Comparison of ENCODE assay signal across 9 mouse cellular contexts in the genomic region with DNA sequence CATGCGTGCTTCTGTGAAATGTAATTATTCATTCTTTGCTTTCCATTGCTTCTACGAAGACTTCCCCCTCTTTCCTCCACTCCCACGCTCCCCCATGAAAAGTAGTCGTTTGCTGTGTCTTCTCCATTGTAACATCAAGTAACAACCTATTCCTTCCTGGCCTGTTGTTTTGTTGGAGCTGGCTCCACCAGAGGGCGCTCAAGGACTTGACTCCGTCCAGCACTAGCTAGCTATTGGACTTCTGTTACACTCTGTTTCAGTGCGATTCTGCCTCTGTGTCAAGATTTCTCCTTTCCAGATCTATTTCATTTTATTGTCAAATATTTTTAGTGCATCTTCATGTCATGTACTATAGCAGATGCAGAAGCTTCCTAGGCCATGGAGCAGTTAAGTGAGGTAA. TPM values are rescaled to one million over a fixed set of nuclear protein-coding genes. Genes with fewer than 3 reads are reported as not detected.
DNase-seq lines count a peak whose midpoint lies in the region; ATAC-seq and TF ChIP-seq lines count a peak whose summit lies in the region.
"Had no signal": no experiment of that assay in that cellular context is flagged by ENCODE, and none has a peak within 500 bp of the region (broad histone marks: within the 10 kb centered on the region; RNA-seq: fewer than 3 reads in every experiment).

No protein-coding gene starts in this region.

- no peaks in the 10 kb centered on the region for H3K36me3 ChIP-seq in G1E (replicated peaks)
- no peaks in the 10 kb centered on the region for H3K36me3 ChIP-seq in embryonic facial prominence, embryonic 10.5 days (replicated peaks)
- H3K36me3 ChIP-seq: limb, embryonic 15.5 days had no signal

- TF ChIP-seq CTCF in G1E (IDR thresholded peaks at IDR 0.05; ENCODE audit: low read depth, low read length): peak; percentile 18; the same call in 1 of the 2 replicates

- ATAC-seq in G1E (ENCODE audit: extremely low read depth, insufficient number of reproducible peaks, low FRiP score, poor library complexity, severe bottlenecking): no peak

- H3K27ac ChIP-seq in embryonic facial prominence, embryonic 10.5 days (replicated peaks): no peak overlapping the region
- H3K27ac ChIP-seq: limb, embryonic 15.5 days had no signal

- WGBS in embryonic facial prominence, embryonic 10.5 days: 26% methylated on average over 7 of the region's 7 CpGs

- intact Hi-C loops in heart, postnatal 14 days (cut with DNase I): loop anchor here (2.0 to 5.0 kb wide), 3 partner anchors 102 to 167 kb away; a partner anchor contains a TSS

- no peaks in the 10 kb centered on the region for H3K9me3 ChIP-seq in G1E (replicated peaks)
- H3K9me3 ChIP-seq in embryonic facial prominence, embryonic 10.5 days: no peaks in the 10 kb centered on the region
- H3K9me3 ChIP-seq: limb, embryonic 15.5 days had no signal

- no peaks in the 10 kb centered on the region for H3K4me1 ChIP-seq in G1E (ENCODE audit: insufficient read depth, low read depth, low read length)
- H3K4me1 ChIP-seq in embryonic facial prominence, embryonic 10.5 days: no peaks in the 10 kb centered on the region
- H3K4me1 ChIP-seq: limb, embryonic 15.5 days had no signal

- no peaks in the 10 kb centered on the region for H3K27me3 ChIP-seq in G1E (ENCODE audit: insufficient read depth, low read length)
- H3K27me3 ChIP-seq in embryonic facial prominence, embryonic 10.5 days (replicated peaks; ENCODE audit: low read depth, poor library complexity, severe bottlenecking): no peaks in the 10 kb centered on the region
- H3K27me3 ChIP-seq: limb, embryonic 15.5 days had no signal

- no peak overlapping the region for H3K4me3 ChIP-seq in G1E (ENCODE audit: low read depth, low read length)
- no peak overlapping the region for H3K4me3 ChIP-seq in embryonic facial prominence, embryonic 10.5 days
- H3K4me3 ChIP-seq: limb, embryonic 15.5 days had no signal

- peak; percentile 1 for DNase-seq in G1E (ENCODE audit: low spot score)
- DNase-seq in adrenal gland, postnatal 4 days (ENCODE audit: low spot score in 2 of 2): peak; percentile 23 to 32
- DNase-seq in embryonic facial prominence, embryonic 10.5 days (ENCODE audit: low spot score): peak; percentile 72
- DNase-seq in heart, postnatal 14 days: peak; percentile 73 to 84
- DNase-seq in layer of hippocampus, postnatal 36 days: peak; percentile 70 to 73
- DNase-seq in mesoderm, embryonic 11.5 days (ENCODE audit: low read depth, low spot score): peak; percentile 70
- DNase-seq in skeletal muscle tissue, adult 2 months (ENCODE audit: low read depth, low spot score): peak; percentile 28
- DNase-seq in yolk sac, embryonic 10.5 days (ENCODE audit: low spot score): peak; percentile 6

RNA-seq across cellular contexts. Expression of a gene that starts 30.1 kb away (rescaled TPM):
- not detected in 2 replicates for total RNA-seq in G1E (2014; fragmentation: Nextera tagmentation)
- not detected in 2 replicates for total RNA-seq in G1E (2017)
- not detected in 2 replicates for polyA plus RNA-seq in G1E (2012)
- 10 to 100 TPM; 11.8 to 14.3 TPM for total RNA-seq in adrenal gland, postnatal 4 days (2021)
- 5.0 and 8.0 TPM in 2 replicates for polyA plus RNA-seq in embryonic facial prominence, embryonic 10.5 days (2016; fragmentation: Nextera tagmentation; extraction: Ambion mirVana)
- under 1 TPM; 0.17 TPM for total RNA-seq in heart, postnatal 14 days (2021)
- 10 to 100 TPM; 43.2 to 45.9 TPM for total RNA-seq in layer of hippocampus, postnatal 36 days (2021)

Comparison
In these comparisons a context has a peak if more than half of its experiments do, and no peak if none do; other contexts are left out.
1. DNase-seq: peak in every context shown above with its lines; median percentile 78 in heart, postnatal 14 days; 72 in embryonic facial prominence, embryonic 10.5 days; 72 in layer of hippocampus, postnatal 36 days; 70 in mesoderm, embryonic 11.5 days; 28 in skeletal muscle tissue, adult 2 months; 28 in adrenal gland, postnatal 4 days; 6 in yolk sac, embryonic 10.5 days; 1 in G1E.
2. RNA of a gene that starts 30.1 kb away (total RNA-seq): 43.2 to 45.9 TPM in layer of hippocampus, postnatal 36 days and 11.8 to 14.3 TPM in adrenal gland, postnatal 4 days; 0.17 TPM in heart, postnatal 14 days and not detected in G1E; every median in the first group is over 10 times any median in the second.